Mouse (Mus musculus): ENCODE data around the gene Tnk2.
A peak's percentile ranks its signal among the peaks of the same experiment; 100 is the strongest.

The Tnk2 gene

GRCm38 (mm10) chr16:32712202-32712601, 68.5 kb downstream of the Tnk2 start:
- DNase-seq (ENCODE audit: low spot score) = no peak

GRCm38 (mm10) chr16:32713556-32713955, 69.9 kb downstream of the Tnk2 start:
- no peak for DNase-seq (ENCODE audit: low spot score)

GRCm38 (mm10) chr16:32715364-32715763, 71.7 kb downstream of the Tnk2 start:
- DNase-seq (ENCODE audit: low spot score) = peak; percentile 68

- DNase-seq (ENCODE audit: low spot score) = no peak
Measured at GRCm38 (mm10) chr16:32723163-32723562, 79.5 kb downstream of the Tnk2 start.

GRCm38 (mm10) chr16:32723767-32724166, 80.1 kb downstream of the Tnk2 start:
- DNase-seq (ENCODE audit: low spot score) = no peak

- no peak for DNase-seq (ENCODE audit: low spot score)
Measured at GRCm38 (mm10) chr16:32724259-32724658, 80.6 kb downstream of the Tnk2 start.

GRCm38 (mm10) chr16:32726501-32726900, 82.8 kb downstream of the Tnk2 start:
- DNase-seq (ENCODE audit: low spot score) = no peak

GRCm38 (mm10) chr16:32728240-32728639, 84.6 kb downstream of the Tnk2 start:
- DNase-seq (ENCODE audit: low spot score) = no peak

- DNase-seq (ENCODE audit: low spot score) = no peak
Measured at GRCm38 (mm10) chr16:32728730-32729129, 85.1 kb downstream of the Tnk2 start.

All from embryo, embryonic 10.5 days (tissue).